Mouse (Mus musculus): Measurements from ENCODE around the gene Itm2b.

The Itm2b gene

DNA sequence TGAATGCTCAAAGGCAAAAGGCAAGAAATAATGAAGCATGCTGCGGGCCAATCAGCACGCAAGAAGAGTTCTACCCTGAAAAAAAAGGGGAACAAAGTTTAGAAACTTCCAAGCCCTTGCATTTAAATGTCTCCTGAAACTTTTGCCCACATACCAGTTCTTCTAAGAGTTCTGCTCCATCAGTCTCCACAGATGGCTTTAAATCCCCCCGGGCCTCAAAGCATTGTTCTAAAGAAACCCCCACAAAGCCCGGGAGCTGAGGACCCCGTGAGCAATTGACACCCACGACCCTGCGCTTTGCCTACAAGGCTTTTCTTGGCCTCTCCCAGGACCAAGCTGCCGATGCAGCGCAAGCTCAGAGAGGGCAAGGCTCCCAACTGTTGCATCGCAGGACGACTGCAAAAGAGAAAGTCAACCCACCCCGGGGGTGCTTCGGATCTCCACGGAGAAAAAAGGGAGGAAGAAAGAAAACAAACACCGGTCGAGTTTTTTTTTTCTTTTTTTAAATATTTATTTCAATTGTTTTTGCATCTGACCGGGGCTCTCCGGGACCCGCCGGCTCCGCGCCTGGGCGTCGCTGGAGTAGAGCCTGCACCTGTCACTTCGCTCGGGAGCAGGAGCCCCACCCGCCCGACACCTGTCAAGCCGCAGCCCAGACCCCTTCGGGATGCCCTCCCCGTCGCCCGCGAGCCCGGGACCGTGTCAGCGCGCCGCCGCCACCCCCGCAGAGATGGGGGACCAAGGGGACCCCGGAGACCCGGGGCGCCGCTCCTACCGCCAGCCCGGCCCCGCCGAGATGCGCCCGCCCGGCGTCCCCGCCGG is 60.2 kb downstream of the Itm2b start:
- peak; percentile 47 to 56 for DNase-seq (ENCODE audit: low spot score in 2 of 2)

DNA sequence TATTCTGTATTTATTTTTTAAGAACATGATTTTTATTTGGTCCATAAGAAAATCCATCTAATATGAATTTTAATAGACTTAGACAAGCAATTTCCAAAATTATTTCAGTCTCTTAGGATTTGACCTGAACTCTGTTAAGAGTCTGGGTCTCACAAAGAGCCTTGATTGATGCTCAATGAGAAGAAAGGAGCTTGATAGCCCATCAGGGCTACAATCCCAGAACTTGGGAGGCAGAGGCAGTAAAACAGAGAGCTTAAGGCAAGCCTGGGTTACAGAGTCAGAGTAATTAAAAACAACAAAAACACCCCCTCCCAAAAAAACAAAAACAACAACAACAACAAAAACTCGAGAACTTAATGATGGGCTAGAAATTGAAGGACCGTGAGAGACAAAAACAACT is 61.1 kb downstream of the Itm2b start:
- DNase-seq (ENCODE audit: low spot score in 2 of 2), result no peak

DNA sequence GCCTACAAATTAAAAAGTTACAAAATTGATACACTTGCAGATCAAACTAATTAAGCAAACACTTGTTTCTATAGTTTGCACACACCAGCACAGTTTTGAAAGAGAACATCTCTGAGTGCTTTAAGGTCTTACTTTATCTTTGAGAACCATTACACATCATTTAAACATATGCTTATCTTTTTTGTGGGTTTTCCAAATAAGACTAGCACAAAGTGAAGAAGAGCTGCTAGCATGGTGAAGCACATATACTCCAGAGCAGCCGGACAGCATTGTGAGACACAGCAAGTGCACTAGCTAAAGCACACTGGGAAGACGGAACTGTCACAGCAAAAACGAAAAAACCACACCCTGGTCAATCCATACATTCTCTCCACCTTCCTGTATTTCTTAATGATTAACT is 62.9 kb downstream of the Itm2b start:
- no peak for DNase-seq (ENCODE audit: low spot score in 2 of 2)

DNA sequence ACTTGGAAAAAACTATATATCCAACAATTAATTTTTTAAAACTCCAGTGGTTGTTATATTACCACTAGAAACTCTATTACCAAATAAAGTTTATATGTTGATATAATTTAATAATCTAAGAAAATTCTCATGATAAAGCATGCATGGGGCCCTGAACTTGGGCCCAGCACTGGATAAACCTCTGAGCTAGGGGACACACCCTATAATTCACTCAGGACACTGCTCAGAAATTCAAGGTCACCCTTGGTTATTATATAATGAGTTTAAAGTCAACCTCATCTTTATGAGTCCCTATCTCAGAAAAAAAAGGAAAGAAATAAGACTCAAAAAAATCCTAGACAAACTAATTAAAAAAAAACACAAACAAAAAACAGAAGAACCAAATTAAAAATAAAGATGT is 68.2 kb downstream of the Itm2b start:
- no peak for DNase-seq (ENCODE audit: low spot score in 2 of 2)

DNA sequence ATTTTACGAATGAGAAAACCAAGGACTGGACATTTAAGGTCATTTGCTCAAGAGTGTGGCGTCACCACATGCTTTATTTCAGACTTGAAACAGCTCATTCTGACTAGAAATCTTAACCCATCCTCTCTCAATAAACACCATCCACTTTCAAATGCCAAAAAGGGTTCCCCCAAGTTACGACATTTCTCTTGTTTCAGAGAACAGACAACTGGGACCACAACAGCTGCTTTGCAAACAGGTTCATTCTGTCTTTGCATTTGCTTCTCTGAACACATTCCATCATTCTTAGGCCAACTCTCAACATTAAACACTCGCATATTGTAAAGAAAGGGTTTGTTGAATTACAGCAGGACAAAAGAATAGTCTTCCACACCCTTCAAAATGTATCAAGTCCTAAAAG is 71.2 kb downstream of the Itm2b start:
- DNase-seq (ENCODE audit: low spot score in 2 of 2), result no peak

DNA sequence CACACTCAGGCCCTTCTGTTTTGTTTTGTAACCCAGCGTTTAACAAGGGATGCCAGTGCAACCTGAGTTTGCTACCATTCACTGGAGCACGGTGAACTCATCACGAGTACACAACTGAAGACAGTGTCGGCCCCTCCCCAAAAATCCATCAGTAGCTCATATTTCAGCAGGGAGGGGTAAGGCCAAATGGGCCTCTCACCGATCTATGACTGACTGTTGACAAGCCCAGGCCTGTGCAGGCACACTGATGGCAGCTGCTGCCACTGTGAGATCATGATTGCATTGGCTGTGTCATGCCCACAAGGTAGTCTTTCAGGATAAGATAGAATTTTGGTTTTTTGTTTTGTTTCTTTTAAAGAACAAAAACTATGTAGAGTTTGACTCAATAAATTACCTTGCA is 71.7 kb downstream of the Itm2b start:
- no peak for DNase-seq (ENCODE audit: low spot score in 2 of 2)

DNA sequence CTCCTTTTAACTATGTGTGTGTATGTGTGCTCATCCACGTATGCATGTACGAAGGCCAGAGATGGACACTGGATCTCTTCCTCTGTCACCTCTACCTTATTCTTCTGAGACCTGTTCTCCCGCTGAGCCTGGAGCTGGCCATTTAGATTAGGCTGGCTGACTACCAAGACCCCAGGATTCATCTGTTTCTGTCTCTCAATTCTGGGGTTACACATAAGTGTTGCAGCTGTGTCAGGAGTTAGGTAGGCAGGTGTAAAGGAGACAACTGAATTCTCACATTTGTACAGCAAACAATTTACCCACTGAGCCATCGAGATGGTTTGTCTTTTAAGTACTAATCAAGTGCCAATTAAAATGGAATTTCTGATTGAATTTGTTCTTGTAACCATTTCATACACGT is 72.2 kb downstream of the Itm2b start:
- no peak for DNase-seq (ENCODE audit: low spot score in 2 of 2)

Data from heart, adult 9 months (tissue).